Mouse (Mus musculus) urinary bladder, adult 2 months (tissue): ENCODE measurements around the gene Safb. TPM values are rescaled to one million over a fixed set of nuclear protein-coding genes. Genes with fewer than 3 reads are reported as not detected.
"Not testable (repeated sequence)": the region's sequence is repeated elsewhere in the genome, so short reads cannot be mapped to it uniquely, and the experiment has no call there.

Source experiments
- DNase-seq: peaks from one replicate; pipeline ENCODE4 v3.0.0; 2022; ENCODE audit warnings: low spot score
- polyA plus RNA-seq: library from polyadenylated mRNA; depleted of rRNA; stranded (reverse); fragments of >200 nt; gene quantifications from 2 replicates; pipeline ENCODE4 v1.2.3, GENCODE M21; 2012

The Safb gene
- polyA plus RNA-seq, 1 experiment, result 47.8 TPM

DNA sequence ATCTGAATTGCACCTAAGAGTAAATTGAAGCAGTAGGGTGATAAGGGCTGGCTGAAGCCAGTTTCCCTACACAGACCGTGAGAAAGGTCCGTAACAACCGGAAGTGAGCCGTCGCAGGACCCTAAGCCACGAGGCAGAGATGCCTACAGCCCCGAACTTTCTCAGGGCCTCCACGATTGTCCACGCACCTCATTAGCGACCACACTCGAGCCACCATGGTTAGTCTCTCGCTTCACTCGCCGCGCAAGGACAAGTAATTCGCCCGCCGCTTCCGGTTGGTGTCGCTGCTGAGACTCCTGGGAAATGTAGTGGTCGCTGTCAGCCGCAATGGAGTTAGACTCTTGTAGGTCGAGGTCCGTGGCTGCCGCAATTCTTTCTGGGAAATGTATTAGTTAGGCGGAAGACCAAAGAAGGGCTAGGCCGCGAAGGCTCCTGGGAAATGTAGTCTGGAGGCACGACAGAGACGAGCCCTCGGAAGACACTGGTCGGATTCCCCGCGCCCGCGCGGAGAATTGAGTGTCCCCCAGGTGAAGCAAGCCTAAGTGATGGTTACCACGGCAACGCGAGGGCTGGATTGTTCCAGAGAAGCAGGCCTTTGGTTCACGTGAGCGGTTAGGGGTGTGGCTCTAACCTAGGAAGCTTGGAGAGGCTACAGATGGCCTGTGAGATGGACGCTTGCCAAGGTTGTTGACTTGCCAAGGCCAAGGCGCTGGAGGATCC lies 25.0 kb downstream of the Safb start, which contains the start of gene 2410015M20Rik:
Gene 2410015M20Rik, minus strand, starts transcription at position 320 of the 720 bp plus-strand sequence.
- peak; percentile 86 for DNase-seq

DNA sequence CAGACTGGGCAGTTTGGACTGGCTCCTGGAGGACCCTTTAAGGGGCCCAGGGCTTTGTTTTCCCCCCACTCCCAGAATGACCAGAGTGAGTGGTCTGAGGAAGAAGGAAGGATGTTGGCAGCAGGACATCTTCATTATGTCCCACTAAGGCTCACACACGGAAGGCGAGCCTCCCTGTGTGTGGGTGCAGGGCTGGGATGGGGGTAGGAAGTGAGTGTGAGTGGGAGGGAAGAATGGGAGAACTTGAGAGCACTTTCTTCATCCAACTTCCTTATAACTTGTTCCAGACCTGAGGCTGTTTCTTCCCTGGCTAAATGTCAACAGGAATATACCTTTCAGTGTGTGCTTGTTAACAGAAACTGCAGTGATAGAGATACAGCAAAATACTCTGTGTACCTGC lies 26.7 kb downstream of the Safb start:
- no peak for DNase-seq

DNA sequence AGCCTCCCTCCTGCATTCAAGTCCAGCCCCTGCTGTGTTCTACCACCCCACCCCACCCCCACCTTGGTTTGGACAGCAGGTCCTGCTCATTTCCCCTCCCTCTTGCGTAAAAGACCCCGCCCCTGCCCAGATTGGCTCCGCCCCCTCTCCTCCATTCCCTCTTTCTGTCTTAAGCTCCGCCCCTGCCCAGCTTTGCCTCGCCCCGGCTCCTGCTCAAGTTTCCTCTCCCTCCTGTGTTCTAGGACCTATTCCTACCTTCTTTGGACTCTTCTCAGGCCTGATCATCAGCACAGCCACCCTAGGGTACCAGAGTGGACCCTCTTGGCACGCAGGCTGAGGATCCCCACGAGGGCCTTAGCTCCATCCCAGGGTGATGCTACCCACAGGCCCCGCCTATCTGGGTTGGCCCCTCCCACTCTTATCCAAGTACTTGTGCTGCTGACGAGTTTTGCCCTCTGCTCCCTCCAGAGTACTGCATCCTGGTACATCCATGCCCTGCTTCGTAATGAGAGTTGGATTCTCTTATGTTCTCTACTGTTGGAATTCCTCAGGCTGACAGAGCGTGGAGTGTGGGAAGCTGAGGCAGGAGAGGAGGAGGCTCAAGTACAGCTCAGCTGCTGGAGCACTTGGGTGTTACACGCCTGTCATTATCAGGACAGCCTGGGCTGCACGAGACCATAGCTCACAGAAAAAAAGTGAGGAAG lies 27.4 kb downstream of the Safb start:
- no peak for DNase-seq

DNA sequence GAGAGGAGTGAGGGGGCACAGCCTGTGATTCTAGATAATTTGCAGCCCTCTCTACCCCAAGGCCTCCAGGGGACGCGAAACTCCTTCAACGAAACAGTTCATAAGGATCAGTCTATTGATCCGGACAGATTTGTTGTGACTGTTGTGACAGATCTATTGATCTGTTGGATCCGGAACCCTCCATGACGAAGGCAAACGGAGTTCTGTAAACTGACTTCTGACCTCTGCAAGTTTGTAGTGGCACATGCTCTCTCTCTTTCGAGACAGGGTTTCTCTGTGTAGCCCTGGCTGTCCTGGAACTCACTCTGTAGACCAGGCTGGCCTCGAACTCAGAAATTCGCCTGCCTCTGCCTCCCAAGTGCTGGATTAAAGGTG lies 27.9 kb downstream of the Safb start:
- not testable (repeated sequence) for DNase-seq

DNA sequence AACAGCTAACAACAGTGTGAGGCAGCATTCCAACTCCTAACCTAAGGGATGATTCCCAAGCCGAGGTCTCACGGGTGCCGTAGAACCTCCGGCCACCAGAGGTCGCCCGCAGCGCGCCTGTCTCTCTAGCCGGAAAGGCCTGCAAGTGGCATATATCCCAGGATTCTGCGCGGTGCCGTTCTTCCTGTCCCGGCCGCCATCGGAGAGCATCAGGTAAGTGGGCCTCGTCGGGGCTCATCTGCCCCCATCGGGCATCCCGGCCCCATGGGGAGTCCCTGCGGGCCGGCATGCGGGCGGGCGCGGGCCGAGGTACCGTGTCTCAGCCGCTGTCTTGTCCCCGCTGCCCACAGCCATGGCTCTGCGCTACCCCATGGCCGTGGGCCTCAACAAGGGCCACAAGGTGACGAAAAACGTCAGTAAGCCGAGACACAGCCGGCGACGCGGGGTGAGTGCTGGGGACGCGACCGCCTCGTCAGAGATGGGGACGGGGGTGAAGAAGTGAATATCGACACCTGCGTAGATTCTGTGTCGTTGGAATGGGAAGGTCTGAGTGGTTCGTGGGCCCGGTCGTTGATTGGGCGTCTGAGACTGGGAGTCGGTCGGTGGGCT lies 28.7 kb downstream of the Safb start, which contains the start of gene Rpl36:
Gene Rpl36, plus strand, starts transcription at position 181 of the 609 bp plus-strand sequence.
- peak; percentile 93 for DNase-seq

DNA sequence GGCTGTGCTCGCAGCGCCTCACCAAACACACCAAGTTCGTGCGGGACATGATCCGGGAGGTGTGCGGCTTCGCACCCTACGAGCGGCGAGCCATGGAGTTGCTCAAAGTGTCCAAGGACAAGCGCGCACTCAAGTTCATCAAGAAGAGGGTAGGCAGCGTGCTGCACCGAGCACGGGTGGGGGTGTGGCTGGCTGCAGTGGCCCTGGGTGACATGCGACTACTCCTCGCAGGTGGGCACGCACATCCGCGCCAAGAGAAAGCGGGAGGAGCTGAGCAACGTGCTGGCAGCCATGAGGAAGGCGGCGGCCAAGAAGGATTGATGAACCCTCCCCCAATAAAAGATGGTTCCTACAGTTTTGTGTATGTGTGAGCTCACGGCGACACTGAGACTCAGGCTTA lies 29.3 kb downstream of the Safb start:
- DNase-seq, result not testable (repeated sequence)

DNA sequence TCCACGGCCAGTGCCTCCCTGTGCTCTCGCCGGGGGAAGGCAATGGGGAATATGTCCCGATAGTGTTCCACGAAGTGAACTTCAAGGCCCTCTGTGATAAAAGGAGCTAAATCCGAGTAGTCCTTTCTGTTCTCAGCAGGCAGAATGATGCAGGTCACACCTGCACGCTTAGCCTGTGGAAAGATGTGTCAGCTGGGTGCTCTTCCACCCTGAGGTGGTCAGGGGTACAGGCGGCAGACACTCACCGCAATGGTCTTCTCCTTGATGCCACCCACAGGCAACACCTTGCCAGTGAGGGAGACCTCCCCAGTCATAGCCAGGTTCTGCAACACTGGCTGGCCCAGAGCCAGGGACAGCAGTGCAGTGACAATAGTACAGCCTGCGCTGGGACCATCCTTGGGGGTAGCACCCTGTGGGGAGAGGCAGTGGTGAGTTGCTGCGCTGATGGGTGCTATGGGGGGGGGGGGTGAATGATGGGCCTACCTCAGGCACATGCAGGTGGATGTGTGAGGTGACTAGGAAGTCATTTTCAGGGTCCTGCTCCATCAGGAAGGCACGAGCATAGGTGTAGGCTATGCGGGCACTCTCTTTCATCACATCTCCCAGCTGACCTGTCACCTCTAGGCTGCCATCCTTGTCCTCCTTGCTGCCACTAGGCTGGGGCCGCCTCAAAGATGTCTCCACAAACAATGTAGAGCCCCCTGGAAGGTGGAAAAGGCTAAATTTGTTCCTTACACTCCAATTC lies 29.9 kb downstream of the Safb start:
- DNase-seq, result no peak

DNA sequence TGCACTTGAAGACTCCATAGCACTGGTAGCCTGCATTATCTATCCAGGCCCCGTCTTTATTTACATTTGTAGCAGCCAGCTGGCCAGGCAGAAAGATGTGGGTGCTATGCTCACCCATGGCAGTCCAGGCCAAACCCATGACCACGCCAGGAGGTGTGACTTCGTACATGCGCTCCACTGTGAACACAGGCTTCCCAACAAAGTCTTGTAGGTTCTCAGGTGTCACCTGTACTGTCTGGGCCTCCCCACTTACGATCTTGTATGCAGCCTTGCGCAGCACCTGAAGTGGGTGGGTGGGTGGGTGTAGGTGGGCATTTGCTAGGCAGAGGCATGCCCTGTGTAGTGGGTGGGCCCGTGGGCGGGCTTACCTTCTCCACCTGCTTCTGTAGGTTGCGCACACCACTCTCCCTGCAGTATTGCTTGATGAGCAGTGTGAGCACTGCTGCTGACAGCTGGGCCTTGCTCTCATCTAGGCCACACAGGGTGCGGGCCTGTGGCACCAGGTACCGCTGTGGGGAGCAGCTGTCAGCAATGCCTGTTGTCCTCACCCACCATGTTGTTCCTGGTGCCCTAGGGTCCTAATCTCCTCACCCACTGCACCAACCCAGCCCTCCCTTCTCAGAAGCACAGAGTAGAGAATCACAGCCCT lies 30.6 kb downstream of the Safb start:
- no peak for DNase-seq

DNA sequence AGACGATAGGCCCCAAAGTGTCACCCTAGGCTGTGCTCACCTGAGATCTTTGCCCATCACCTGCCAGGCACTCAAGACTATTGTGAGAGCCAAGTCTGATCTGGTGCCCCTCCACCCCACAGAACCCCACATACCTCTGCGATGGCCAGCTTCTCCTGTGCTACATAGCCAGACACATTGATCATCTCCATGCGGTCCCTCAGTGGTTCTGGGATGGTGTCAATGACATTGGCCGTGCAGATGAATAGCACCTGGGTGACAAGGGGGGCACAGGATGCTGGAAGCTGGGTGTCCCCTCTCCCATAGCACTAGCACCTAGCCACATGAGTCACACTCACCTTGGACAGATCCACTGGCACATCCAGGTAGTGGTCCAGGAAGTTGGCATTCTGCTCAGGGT lies 31.2 kb downstream of the Safb start:
- DNase-seq, result no peak

DNA sequence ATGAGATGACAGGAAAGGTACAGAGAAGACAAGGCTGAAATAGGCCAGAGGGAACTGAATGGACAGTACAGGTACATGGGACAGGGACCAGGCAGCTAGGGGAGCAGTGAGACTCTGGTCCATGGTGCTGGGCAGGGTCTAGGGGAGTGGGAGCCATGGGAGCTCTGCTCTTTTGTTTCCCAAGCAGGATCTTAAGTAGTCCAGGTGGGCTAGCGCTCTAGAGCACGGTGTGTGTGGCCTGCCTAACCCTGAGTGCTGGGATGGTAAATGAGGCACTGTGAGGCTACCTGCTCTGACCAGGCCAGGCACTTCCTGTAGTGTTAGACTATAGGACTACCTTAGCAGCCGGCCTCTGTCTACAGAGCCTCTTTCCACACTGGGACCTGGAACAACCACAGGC lies 32.1 kb downstream of the Safb start:
- DNase-seq, result no peak

DNA sequence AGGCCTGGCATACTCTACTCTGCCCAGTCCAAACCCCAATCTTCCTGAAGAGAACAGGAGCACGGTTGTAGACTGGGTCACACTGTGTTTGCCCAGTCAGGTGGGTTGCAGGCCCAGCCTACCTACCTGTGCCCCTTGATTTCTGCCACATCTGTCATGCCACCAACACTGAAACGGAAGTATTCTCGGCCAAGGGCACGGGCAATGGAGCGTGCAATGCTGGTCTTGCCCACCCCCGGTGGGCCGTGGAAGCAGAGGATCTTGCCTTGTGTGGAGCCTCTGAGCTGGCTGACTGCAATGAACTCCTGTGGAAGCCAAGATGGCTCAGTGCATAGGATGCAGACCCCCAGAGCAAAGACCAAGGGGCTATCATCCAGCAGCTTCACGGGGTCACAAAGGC lies 33.0 kb downstream of the Safb start:
- DNase-seq, result no peak

DNA sequence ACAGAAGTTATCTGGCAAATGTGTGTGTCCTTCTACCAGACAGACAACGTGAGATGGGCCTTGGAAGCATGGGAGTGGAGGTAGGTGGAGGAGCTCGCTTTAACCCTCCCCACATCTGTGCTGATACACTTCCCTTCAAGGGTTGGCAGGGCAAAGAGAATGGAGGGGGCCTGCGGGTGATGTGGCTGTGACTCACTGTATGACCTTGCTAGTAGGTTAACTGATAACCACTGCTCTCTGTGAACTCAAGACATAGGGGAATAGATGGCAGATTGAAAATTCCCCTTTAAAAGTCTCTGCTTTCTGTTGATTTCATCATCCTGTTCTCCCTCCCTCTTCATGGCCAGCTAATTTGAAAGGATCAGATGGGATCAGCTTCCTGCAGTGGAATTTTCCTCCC lies 40.9 kb downstream of the Safb start:
- no peak for DNase-seq

DNA sequence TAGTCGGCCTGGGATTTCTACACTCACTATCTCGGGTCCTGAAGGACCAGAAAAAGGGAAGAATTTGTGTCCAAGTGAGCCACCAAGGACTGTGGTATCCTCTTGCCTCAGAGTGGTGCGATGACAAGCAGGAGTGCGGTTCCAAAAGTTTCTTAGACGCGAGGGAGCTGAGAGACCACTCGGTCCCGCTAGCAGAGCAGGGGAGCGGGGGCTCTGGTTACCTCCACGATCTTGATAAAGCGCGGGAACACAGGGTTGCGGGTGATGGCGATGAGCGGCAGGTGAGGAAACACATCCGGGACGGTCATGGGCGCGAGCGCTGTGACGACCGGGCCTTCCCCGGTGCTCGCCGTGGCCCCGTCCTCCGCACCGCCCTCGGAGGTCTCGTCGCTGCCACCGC lies 41.6 kb downstream of the Safb start:
- DNase-seq, result no peak

DNA sequence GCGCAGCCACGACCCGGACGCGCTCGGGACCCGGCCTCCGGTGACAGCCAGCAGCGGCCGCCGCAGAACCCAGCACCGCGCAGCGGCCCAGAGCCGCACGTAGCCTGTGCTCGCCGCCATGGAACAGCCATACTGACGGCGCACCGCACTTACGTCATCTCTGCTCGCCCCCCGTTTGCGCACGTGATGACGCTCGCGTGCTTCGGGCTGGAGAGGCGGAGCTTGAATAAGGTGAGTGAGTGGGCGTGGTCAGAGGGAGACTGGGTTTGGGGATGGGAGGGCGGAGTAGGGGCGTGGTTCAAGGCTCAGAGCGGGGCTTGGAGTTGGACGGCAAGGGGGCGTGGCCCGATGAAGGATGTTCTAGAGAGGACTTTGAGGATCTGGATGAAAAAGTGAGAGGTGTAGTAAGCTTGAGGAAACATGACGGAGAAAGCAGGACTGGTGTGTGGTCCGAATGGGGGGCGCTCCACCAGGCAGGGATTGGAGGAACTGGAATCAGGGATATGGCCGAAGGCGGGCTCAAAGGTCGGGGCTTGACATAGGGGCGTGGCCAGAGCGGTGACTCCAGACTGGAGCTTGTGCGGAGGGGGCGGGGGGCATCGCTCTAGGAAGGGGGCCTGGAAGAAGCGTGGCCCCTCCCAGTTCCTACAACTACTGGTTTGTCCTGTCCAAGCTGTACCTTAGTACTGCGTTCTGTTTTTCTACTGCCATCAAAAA lies 42.3 kb downstream of the Safb start, which contains the start of gene Lonp1:
Gene Lonp1, minus strand, starts transcription at position 134 of the 717 bp plus-strand sequence.
- DNase-seq, result peak; percentile 86

DNA sequence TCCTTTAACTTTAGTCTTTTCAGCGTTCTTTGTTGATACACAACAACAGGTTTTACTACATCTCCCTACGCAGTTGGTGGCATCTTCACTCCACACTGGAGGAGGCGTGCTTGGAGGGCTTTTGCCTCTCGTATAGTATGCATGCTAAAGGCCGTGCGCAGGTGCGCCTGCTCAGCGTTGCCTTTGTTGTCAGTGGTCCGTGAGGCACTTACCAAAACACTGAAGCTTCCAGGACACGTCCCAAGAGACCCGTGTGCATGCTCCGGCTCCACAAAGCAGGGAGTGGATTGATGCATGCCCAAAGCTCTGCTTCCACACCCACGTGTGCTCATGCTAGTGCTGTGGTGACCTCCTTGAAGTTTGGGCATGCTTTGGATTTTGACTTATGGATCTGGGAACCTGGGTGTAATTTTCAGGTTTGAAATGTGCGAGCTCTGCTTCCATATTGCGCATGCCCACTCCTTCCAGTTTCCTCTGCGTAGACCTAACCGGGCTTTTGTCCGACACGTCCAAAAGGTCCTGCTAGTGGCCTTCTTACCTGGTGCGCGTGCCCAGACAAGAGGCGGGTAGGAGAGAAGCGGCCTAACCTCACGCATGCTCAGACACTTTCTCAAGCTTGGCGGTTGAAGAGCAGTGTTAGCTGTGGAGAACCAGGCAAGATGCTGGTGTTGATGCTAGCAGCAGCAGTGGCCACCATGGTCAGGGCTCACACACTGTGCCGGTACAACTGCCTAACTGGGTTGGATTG lies 43.1 kb downstream of the Safb start, which contains the start of gene Catsperd:
Gene Catsperd, plus strand, starts transcription at position 614 of the 748 bp plus-strand sequence.
- DNase-seq, result no peak

DNA sequence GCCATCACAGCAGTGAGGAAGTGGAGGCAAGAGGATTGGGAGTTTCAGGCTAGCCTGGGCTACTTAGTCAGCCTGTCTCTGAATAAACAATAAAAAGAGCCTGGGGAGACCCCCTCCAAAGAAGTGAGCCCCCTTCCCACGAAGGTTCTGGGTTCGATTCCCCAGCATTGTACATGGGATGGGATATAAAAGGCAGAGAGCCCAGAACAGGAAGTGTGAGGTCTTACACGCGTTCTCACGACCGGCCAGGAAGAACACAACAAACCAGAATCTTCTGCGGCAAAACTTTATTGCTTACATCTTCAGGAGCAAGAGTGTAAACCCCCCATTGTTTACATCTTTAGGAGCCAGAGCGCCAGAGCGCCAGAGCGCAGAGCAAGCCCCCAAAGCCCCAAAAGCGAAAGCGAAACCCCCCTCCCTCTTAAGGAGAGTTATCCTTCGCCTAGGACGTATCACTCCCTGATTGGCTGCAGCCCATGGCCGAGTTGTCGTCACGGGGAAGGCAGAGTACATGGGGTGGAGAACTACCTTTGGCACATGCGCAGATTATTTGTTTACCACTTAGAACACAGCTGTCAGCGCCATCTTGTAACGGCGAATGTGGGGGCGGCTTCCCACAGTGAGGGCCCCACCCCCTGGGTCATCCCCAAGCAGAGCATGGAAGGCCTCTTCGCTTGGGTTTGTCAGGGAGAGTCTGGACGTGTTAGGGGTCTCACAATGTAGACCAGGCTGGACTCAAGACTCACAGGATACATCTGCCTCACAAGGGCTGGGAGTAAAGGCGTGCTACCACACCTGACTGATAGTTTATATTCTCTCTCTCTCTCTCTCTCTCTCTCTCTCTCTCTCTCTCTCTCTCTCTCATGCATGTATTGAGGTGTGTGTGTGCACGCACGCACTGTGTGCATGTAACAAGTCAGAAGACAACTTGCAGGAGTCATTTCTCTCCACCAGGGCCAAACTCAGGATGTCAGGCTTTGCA lies 45.5 kb downstream of the Safb start:
- not testable (repeated sequence) for DNase-seq

DNA sequence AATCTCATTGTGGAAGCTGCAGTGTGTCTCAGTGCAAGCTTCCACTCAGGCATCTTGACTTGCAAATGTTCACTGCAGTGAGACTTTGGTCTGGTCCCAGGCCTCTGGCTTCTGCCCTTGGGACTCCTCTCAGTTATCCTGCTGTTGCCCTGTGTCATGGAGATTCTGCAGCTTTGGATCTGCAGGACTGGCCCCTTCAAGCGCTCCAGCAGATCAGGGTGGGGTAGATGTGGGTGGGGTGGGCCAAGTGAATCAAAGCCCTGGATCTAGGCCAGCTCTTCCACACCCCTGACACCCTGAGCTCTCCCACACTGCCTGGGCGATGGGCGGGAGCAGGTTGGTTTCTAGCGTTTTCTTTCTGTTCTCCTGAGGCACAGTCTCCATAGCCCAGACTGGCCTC lies 47.2 kb downstream of the Safb start:
- DNase-seq, result no peak

DNA sequence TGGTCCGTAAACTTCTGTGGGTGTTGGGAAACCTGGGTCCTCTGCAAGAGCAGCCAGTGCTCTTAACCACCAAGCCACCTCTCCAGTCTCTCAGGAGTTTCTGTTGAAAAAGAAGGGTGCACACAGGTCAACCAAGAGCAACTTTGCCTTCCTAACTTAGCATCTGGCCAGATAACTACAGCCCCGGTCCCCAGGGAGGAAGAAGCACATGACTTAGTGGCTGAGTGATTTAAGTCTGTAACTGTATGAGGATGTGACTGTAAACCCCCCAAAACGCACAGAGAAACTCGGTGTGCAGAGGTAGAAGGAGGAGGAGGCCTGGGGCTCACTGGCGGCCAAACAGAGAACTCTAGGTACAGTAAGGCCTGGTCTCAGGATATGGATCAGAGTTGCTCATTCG lies 49.4 kb downstream of the Safb start:
- no peak for DNase-seq

DNA sequence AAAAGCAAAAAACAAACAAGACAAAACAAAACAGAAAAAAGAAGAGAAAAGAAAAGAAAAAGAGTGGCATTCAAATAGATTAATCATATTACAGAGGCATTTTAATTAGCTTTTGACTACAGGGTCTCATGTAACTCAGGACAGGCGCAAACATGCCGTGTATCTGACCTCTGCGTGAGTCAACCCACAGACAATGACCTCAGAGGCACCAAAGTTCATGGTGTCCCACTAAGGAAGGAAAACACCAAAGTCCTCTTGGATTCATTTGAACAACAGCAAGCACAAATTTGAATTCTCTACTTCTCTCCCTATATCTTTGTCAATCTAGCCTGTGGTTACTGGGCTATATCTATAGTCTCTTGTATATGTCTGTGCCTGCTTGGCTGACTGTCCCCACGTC lies 58.6 kb downstream of the Safb start:
- DNase-seq, result no peak
